Mouse (Mus musculus) hindbrain, embryonic 16.5 days (tissue): ENCODE data around the gene Foxe3. TPM values are rescaled to one million over a fixed set of nuclear protein-coding genes. Genes with fewer than 3 reads are reported as not detected.

Experiments used
- ATAC-seq: fragments of 200-750 bp; cut with Nextera tagmentation; 2 replicates; pipeline ENCODE4 v1.8.0; 2017; ENCODE audit warnings: moderate TSS enrichment, moderate library complexity
- H3K27ac ChIP-seq: fragments of 300-500 bp; sonication (generic); 2 replicates; pipeline ENCODE4 v1.5.1; 2014; ENCODE audit warnings: low read depth, mild to moderate bottlenecking, control low read depth, low read length, moderate library complexity
- H3K27me3 ChIP-seq: fragments of 300-500 bp; sonication (generic); replicated peaks from 2 replicates; pipeline ENCODE4 v1.6.1; 2014; ENCODE audit warnings: low read length; ENCODE audit not compliant: control insufficient read depth, insufficient read depth
- H3K36me3 ChIP-seq: fragments of 300-500 bp; sonication (generic); 2 replicates; pipeline ENCODE4 v1.6.1; 2014; ENCODE audit warnings: mild to moderate bottlenecking, low read length, moderate library complexity, mixed read lengths; ENCODE audit not compliant: control insufficient read depth, insufficient read depth
- H3K4me1 ChIP-seq: fragments of 300-500 bp; sonication (generic); 2 replicates; pipeline ENCODE4 v1.6.1; 2014; ENCODE audit warnings: low read depth, low read length; ENCODE audit not compliant: control insufficient read depth, insufficient read depth
- H3K4me2 ChIP-seq: fragments of 300-500 bp; sonication (generic); 2 replicates; pipeline ENCODE4 v1.6.1; 2014; ENCODE audit warnings: mild to moderate bottlenecking, low read length, control low read depth, moderate library complexity
- H3K4me3 ChIP-seq: fragments of 300-500 bp; sonication (generic); 2 replicates; pipeline ENCODE4 v1.5.1; 2014; ENCODE audit warnings: mild to moderate bottlenecking, low read length, control low read depth, moderate library complexity
- H3K9ac ChIP-seq: fragments of 300-500 bp; sonication (generic); 2 replicates; pipeline ENCODE4 v1.6.1; 2014; ENCODE audit warnings: low read depth, mild to moderate bottlenecking, control low read depth, low read length, moderate library complexity
- H3K9me3 ChIP-seq: fragments of 300-500 bp; sonication (generic); 2 replicates; pipeline ENCODE4 v1.6.1; 2014; ENCODE audit warnings: mild to moderate bottlenecking, low read length, moderate library complexity; ENCODE audit not compliant: control insufficient read depth
- WGBS: fragments of 180-500 bp; shearing (Covaris S2); extraction: QIAGEN DNeasy Blood & Tissue Kit; methylation state at CpG from one replicate; pipeline ENCODE4 v1.1.7; 2014; 5-methylcytosine and 5-hydroxymethylcytosine counted together
- polyA plus RNA-seq: library from polyadenylated mRNA; unstranded; fragments of >200 nt; fragmentation: Nextera tagmentation; extraction: Ambion mirVana; gene quantifications from 2 replicates; pipeline ENCODE4 v1.2.1, GENCODE M21; 2015

The Foxe3 gene
- polyA plus RNA-seq, 1 experiment from 2014 or later = not detected

DNA sequence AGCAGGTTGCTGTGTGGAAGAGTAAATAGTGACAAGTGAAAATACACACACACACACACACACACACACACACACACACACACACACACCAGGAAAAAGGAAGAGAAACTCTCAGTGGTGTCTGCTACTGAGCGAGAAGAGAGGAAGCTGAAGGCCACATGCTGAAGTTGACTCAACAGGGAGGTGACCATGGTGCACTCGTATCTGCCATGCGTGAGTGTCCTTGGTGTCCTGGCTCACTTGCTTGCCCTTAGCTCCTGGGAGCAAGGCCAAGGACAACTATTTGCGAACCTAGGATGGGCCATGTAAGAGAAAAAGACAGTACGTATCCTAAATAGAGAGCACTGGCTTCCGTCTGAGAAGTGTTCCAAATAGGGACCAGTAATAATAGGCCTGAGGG is 8.4 kb upstream of the Foxe3 start:
- Histone ChIP-seq H3K9me3 (no peaks in the 10 kb centered on the region), H3K4me2 (no peak overlapping the region), H3K4me3 (no peak overlapping the region), H3K36me3 (no peaks in the 10 kb centered on the region), H3K27ac (no peak overlapping the region), H3K4me1 (no peaks in the 10 kb centered on the region), H3K9ac (no peak overlapping the region), H3K27me3 (peaks cover 3% of the 10 kb centered on the region; the same call in 1 of the 2 replicates)
- 88% methylated on average over 6 of the region's 6 CpGs for WGBS
- no peak for ATAC-seq

GRCm38 (mm10) chr4:114932747-114933146 is 6.9 kb upstream of the Foxe3 start:
- H3K4me1 ChIP-seq = no peaks in the 10 kb centered on the region
- no peak overlapping the region for H3K4me2 ChIP-seq
- no peak overlapping the region for H3K4me3 ChIP-seq
- no peaks in the 10 kb centered on the region for H3K36me3 ChIP-seq
- H3K27ac ChIP-seq = no peak overlapping the region
- 88% methylated on average over 4 of the region's 4 CpGs for WGBS
- no peak overlapping the region for H3K9ac ChIP-seq
- no peaks in the 10 kb centered on the region for H3K9me3 ChIP-seq
- no peak for ATAC-seq
- H3K27me3 ChIP-seq = peaks cover 7% of the 10 kb centered on the region

- no peak overlapping the region for H3K9ac ChIP-seq
- H3K36me3 ChIP-seq = no peaks in the 10 kb centered on the region
- no peak overlapping the region for H3K4me3 ChIP-seq
- H3K4me2 ChIP-seq = no peak overlapping the region
- ATAC-seq = no peak
- peaks cover 12% of the 10 kb centered on the region for H3K4me1 ChIP-seq
- 21% methylated on average over 15 of the region's 15 CpGs for WGBS
- no peak overlapping the region for H3K27ac ChIP-seq
- H3K9me3 ChIP-seq = no peaks in the 10 kb centered on the region
- peaks cover 36% of the 10 kb centered on the region for H3K27me3 ChIP-seq
Observed at GRCm38 (mm10) chr4:114929155-114929554, 3.3 kb upstream of the Foxe3 start.

- Histone ChIP-seq H3K27ac (no peak overlapping the region), H3K27me3 (peaks cover 61% of the 10 kb centered on the region), H3K4me1 (peaks cover 12% of the 10 kb centered on the region), H3K36me3 (no peaks in the 10 kb centered on the region), H3K9me3 (no peaks in the 10 kb centered on the region), H3K9ac (peak overlapping the region; percentile 29; the same call in 1 of the 2 replicates), H3K4me3 (peak overlapping the region; percentile 42), H3K4me2 (peak overlapping the region; percentile 60)
- ATAC-seq = peak; percentile 74
- under 1% methylated on average over 87 of the region's 125 CpGs for WGBS
Observed at GRCm38 (mm10) chr4:114924971-114925916, 569 bp downstream of the Foxe3 start.

DNA sequence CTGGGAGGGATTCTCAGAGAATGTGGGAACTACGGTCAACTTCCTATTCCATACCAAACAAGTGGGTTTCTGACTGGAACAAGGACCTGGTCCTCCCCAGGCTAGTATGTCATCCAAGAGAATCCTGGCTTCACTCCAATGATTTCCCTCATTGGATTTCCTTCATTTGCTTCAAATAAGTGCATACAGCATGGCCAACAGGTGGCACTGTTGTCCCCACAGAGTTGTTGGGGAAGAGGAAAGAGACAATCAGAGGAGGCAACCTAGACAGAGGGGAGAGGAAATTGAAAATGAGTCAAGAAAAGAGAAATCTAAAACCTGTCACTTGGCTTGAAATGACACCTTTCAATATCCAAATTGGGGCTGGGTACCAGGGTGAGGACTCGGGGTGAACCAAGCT is 8.7 kb downstream of the Foxe3 start:
- no peak overlapping the region for H3K27ac ChIP-seq
- no peaks in the 10 kb centered on the region for H3K9me3 ChIP-seq
- no peaks in the 10 kb centered on the region for H3K4me1 ChIP-seq
- H3K27me3 ChIP-seq = peaks cover 66% of the 10 kb centered on the region
- no peak overlapping the region for H3K9ac ChIP-seq
- no peak for ATAC-seq
- H3K4me3 ChIP-seq = no peak overlapping the region
- H3K4me2 ChIP-seq = no peak overlapping the region
- WGBS = 41% methylated on average over 2 of the region's 2 CpGs
- H3K36me3 ChIP-seq = no peaks in the 10 kb centered on the region

DNA sequence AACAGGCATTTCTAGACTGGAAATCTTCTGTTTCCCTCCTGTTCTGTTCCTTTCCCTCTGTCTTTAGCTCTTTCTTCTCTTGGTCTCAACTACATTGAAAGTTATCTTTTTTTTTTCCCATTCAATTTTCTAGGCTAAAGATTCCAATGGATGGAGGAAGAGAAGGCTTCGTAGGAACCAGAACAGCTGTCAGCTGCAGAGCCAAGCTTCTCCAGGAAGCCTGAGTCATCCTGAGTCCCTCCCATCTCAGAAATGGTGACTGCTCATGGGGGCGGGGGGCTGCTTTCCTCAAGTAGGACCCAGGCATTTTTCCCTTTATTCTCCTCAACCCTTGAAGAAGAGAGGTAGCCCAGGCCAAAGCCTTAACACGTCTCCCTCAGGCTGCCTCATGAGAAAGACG is 9.8 kb downstream of the Foxe3 start:
- WGBS = 35% methylated on average over 4 of the region's 4 CpGs
- Histone ChIP-seq H3K4me3 (no peak overlapping the region), H3K9me3 (no peaks in the 10 kb centered on the region), H3K27ac (no peak overlapping the region), H3K27me3 (peaks cover 72% of the 10 kb centered on the region), H3K4me2 (no peak overlapping the region), H3K36me3 (no peaks in the 10 kb centered on the region), H3K4me1 (no peaks in the 10 kb centered on the region), H3K9ac (no peak overlapping the region)
- ATAC-seq = no peak

DNA sequence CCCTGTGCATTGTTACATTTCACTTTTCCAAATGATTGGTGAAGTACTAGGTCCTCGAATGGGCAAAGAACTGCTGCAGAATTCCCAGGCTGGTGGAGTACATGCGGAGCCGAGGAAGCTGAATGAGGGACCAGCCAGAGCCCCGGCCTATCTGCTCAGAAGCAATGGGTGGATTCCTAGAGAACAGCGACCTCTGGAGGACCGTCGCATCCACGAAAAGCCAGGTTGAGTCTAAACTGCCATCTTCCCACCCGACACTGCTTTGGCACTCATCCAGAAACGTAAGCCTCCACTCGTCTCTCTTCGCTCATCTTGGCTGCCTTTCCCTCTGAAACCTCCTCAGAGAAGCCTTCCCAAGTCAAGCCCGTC is 12.2 kb downstream of the Foxe3 start:
- Histone ChIP-seq H3K4me2 (no peak overlapping the region), H3K9me3 (peaks cover 2% of the 10 kb centered on the region; the same call in 1 of the 2 replicates), H3K4me1 (peaks cover 6% of the 10 kb centered on the region), H3K36me3 (no peaks in the 10 kb centered on the region), H3K27ac (no peak overlapping the region), H3K9ac (no peak overlapping the region), H3K4me3 (no peak overlapping the region), H3K27me3 (peaks cover 84% of the 10 kb centered on the region)
- WGBS = 1% methylated on average over 13 of the region's 13 CpGs
- ATAC-seq = peak; percentile 68; the same call in 1 of the 2 replicates

DNA sequence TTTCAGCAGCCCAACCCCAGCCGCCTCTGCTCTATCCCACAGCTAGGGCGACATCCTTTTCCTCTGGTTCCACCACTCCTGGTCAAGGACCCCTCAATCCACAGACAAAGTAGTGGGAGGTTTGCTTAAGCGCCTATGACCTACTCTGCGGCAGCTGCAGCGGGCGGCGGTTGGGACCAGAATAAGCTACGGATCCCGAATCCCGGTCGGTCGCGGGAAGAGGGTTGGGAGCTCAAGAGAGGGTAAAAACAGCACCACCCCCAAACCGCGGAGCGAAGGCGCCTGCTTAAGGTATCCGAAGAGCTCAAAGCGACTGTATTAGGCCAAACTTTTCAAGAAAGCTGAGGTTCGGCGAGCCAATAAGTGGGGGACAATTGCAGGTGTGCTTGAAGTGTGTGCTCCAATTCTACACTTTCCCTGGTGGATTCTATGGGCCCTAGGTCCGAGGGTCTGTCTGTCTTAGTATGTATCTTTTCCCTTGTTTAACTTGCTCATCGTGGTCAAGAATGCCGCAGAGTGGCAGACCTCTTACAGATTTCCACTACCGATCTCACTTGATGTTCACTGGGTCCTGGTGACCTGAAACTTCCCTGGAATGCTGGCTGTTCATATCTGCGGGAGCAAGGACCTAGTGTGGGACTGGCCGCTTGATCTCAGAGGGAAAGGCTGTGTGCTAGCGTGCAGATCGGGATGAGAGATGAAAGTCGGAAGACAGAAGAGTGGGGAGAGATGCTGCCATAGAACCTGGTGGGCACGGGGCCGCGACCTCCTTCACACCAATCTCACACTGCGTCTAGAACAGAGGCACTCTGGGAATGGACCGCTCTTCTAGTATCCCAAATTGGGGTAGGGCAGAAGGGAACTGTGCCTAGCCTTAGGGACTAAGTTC is 12.9 kb downstream of the Foxe3 start:
- H3K27me3 ChIP-seq = peaks cover 80% of the 10 kb centered on the region
- 4% methylated on average over 35 of the region's 35 CpGs for WGBS
- H3K36me3 ChIP-seq = no peaks in the 10 kb centered on the region
- peaks cover 12% of the 10 kb centered on the region for H3K4me1 ChIP-seq
- H3K4me2 ChIP-seq = no peak overlapping the region
- ATAC-seq = no peak
- H3K9ac ChIP-seq = no peak overlapping the region
- no peak overlapping the region for H3K27ac ChIP-seq
- H3K9me3 ChIP-seq = peaks cover 2% of the 10 kb centered on the region; the same call in 1 of the 2 replicates
- no peak overlapping the region for H3K4me3 ChIP-seq
